ENCODE assay signal across 17 mouse cellular contexts in the genomic region with DNA sequence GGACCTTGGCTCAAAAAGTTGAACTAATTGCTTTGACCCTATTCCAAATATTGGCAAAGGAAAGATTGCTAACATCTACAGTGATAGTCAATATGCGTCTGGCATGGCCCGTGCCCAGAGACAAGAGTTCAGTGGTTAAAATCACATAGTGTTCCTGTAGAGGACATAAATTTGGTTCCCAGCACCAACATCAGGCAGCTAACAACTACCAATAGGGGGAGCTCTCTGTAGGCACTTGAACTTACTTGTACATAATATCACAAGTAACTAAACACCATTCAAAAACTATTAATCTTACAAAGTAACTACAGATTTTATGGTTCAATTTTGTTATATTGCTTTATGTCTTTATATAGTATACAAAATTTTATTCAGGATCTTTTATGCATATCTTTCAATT.
DNase-seq lines count a peak whose midpoint lies in the region; TF ChIP-seq lines count a peak whose summit lies in the region.
"Had no signal": no experiment of that assay in that cellular context is flagged by ENCODE, and none has a peak within 500 bp of the region (broad histone marks: within the 10 kb centered on the region; RNA-seq: fewer than 3 reads in every experiment).

No protein-coding gene starts in this region.

- H3K4me1 ChIP-seq in liver, adult 2 months (ENCODE audit: control insufficient read depth, insufficient read depth, low read length), result no peaks in the 10 kb centered on the region
- no peaks in the 10 kb centered on the region for H3K4me1 ChIP-seq in MEL (ENCODE audit: control insufficient read depth in 1 of 2, insufficient read depth in 2 of 2, low read length in 2 of 2)
- H3K4me1 ChIP-seq: embryonic facial prominence, embryonic 10.5 days; heart, embryonic 12.5 days had no signal

- no peak overlapping the region for H3K27ac ChIP-seq in gastrocnemius, adult 2 months
- no peak overlapping the region for H3K27ac ChIP-seq in liver, adult 2 months (replicated peaks; ENCODE audit: insufficient read depth, low read depth, low read length)
- H3K27ac ChIP-seq in MEL (ENCODE audit: control insufficient read depth, low read depth, low read length), result no peak overlapping the region
- H3K27ac ChIP-seq: embryonic facial prominence, embryonic 10.5 days; hindbrain, embryonic 14.5 days; kidney, postnatal 0 days; liver, embryonic 14.5 days had no signal

- TF ChIP-seq POLR2A in liver, adult 2 months (IDR thresholded peaks at IDR 0.05; ENCODE audit: extremely low read depth, insufficient read depth, low read length), result no peak
- TF ChIP-seq POLR2A in MEL (IDR thresholded peaks at IDR 0.05; ENCODE audit: control insufficient read depth in 1 of 2, insufficient read depth in 1 of 2, low read depth in 1 of 2, low read length in 2 of 2, poor library complexity in 1 of 2), result no peak

- no peaks in the 10 kb centered on the region for H3K27me3 ChIP-seq in liver, adult 2 months (ENCODE audit: control insufficient read depth, insufficient read depth, low read length)
- no peaks in the 10 kb centered on the region for H3K27me3 ChIP-seq in MEL (ENCODE audit: control insufficient read depth in 1 of 2, insufficient read depth in 2 of 2, low read length in 2 of 2)
- H3K27me3 ChIP-seq: heart, embryonic 12.5 days had no signal

- no peaks in the 10 kb centered on the region for H3K9me3 ChIP-seq in MEL (replicated peaks; ENCODE audit: insufficient read depth, low read length)

- peak; percentile 31; the same call in 1 of the 2 replicates for TF ChIP-seq CTCF in gastrocnemius, adult 2 months (IDR thresholded peaks at IDR 0.05)
- TF ChIP-seq CTCF in liver, adult 2 months (IDR thresholded peaks at IDR 0.05; ENCODE audit: low read depth, low read length), result no peak
- peak in 2 of 3 experiments; percentile 31 to 46; a peak in 2 of 6 replicates for TF ChIP-seq CTCF in MEL (IDR thresholded peaks at IDR 0.05 in 2 of 3, conservative IDR thresholded peaks at IDR 0.05 in 1 of 3; ENCODE audit: control insufficient read depth in 1 of 3, insufficient read depth in 1 of 3, low read depth in 2 of 3, low read length in 3 of 3, poor library complexity in 1 of 3, severe bottlenecking in 1 of 3)

- H3K79me2 ChIP-seq in liver, adult 2 months (ENCODE audit: control insufficient read depth, insufficient read depth, low read length), result no peaks in the 10 kb centered on the region
- no peaks in the 10 kb centered on the region for H3K79me2 ChIP-seq in MEL (ENCODE audit: control insufficient read depth, insufficient read depth, low read length, poor library complexity)

- no peak overlapping the region for H3K9ac ChIP-seq in liver, adult 2 months (ENCODE audit: low read depth, low read length)
- H3K9ac ChIP-seq in MEL (ENCODE audit: control insufficient read depth, low read depth, low read length, poor library complexity, severe bottlenecking), result no peak overlapping the region
- H3K9ac ChIP-seq: heart, embryonic 12.5 days; hindbrain, embryonic 14.5 days; liver, embryonic 14.5 days had no signal

- H3K36me3 ChIP-seq in liver, adult 2 months (ENCODE audit: control insufficient read depth, insufficient read depth, low read length), result no peaks in the 10 kb centered on the region
- H3K36me3 ChIP-seq in MEL (ENCODE audit: control insufficient read depth in 1 of 2, insufficient read depth in 2 of 2, low read length in 2 of 2), result no peaks in the 10 kb centered on the region
- H3K36me3 ChIP-seq: embryonic facial prominence, embryonic 10.5 days; heart, embryonic 12.5 days had no signal

- intact Hi-C loops in gastrocnemius, adult 2 months (cut with DNase I), result no loop called here

- H3K4me3 ChIP-seq in gastrocnemius, adult 2 months, result no peak overlapping the region
- no peak overlapping the region for H3K4me3 ChIP-seq in liver, adult 2 months (ENCODE audit: insufficient read depth, low read depth, low read length)
- no peak overlapping the region for H3K4me3 ChIP-seq in MEL (ENCODE audit: control insufficient read depth in 1 of 2, insufficient read depth in 1 of 2, low read depth in 2 of 2, low read length in 2 of 2)
- H3K4me3 ChIP-seq: embryonic facial prominence, embryonic 10.5 days; heart, embryonic 12.5 days had no signal

- TF ChIP-seq EP300 in MEL (IDR thresholded peaks at IDR 0.05; ENCODE audit: low read depth in 1 of 2, low read length in 2 of 2), result no peak

- WGBS in liver, adult 2 months, result 68% methylated on average over 2 of the region's 2 CpGs

- peak; percentile 12 for TF ChIP-seq RAD21 in MEL (IDR thresholded peaks at IDR 0.05; ENCODE audit: low read depth, low read length)

- no peak for DNase-seq in gastrocnemius, adult 2 months
- no peak for DNase-seq in gastrocnemius, postnatal 10 days
- peak; percentile 20 for DNase-seq in liver, adult 2 months (ENCODE audit: extremely low read depth, low read depth, low spot score)
- DNase-seq in liver, result no peak
- DNase-seq in A20 (ENCODE audit: low read depth, low spot score), result peak; percentile 42
- peak; percentile 24 for DNase-seq in MEL (ENCODE audit: low read depth, low spot score)
- DNase-seq in thymus, postnatal 4 days, result no peak
- DNase-seq in embryo, embryonic 10.5 days (ENCODE audit: low spot score), result no peak
- DNase-seq: cerebellum, adult 2 months; heart, postnatal 36 days; retina, postnatal 1 day; thymus, postnatal 14 days had no signal

TF ChIP-seq in MEL, 35 proteins besides CTCF, POLR2A, EP300 and RAD21:
- no peak for TF ChIP-seq USF1 (IDR thresholded peaks at IDR 0.05; ENCODE audit: low read depth, low read length)
- TF ChIP-seq MAFK (IDR thresholded peaks at IDR 0.05; ENCODE audit: borderline replicate concordance, low read depth, low read length), result no peak
- TF ChIP-seq E2F4 (IDR thresholded peaks at IDR 0.05; ENCODE audit: borderline replicate concordance, low read depth, low read length), result no peak
- no peak for TF ChIP-seq MEF2A (IDR thresholded peaks at IDR 0.05; ENCODE audit: extremely low read depth, insufficient replicate concordance, low read depth, low read length, poor library complexity, severe bottlenecking)
- TF ChIP-seq USF2 (IDR thresholded peaks at IDR 0.05; ENCODE audit: borderline replicate concordance in 1 of 2, insufficient read depth in 1 of 2, low read depth in 1 of 2, low read length in 2 of 2), result no peak
- TF ChIP-seq UBTF (IDR thresholded peaks at IDR 0.05; ENCODE audit: borderline replicate concordance, insufficient read depth, low read depth, low read length), result no peak
- TF ChIP-seq POLR2AphosphoS2 (IDR thresholded peaks at IDR 0.05; ENCODE audit: low read length), result no peak
- no peak for TF ChIP-seq ZMIZ1 (IDR thresholded peaks at IDR 0.05; ENCODE audit: low read depth, low read length)
- TF ChIP-seq CHD2 (IDR thresholded peaks at IDR 0.05; ENCODE audit: low read length), result no peak
- TF ChIP-seq MYC (IDR thresholded peaks at IDR 0.05; ENCODE audit: low read depth, low read length), result no peak
- no peak for TF ChIP-seq NRF1 (IDR thresholded peaks at IDR 0.05; ENCODE audit: insufficient read depth, low read depth, low read length, poor library complexity, severe bottlenecking)
- no peak for TF ChIP-seq MAX (IDR thresholded peaks at IDR 0.05; ENCODE audit: low read length)
- TF ChIP-seq GATA1 (IDR thresholded peaks at IDR 0.05; ENCODE audit: low read depth, low read length), result no peak

Comparison
In these comparisons a context has a peak if more than half of its experiments do, and no peak if none do; other contexts are left out.
1. DNase-seq: peak in liver, adult 2 months (single experiment), A20 (single experiment) and MEL (single experiment); none in gastrocnemius, adult 2 months (single experiment), gastrocnemius, postnatal 10 days (single experiment), liver (single experiment), thymus, postnatal 4 days (single experiment) and embryo, embryonic 10.5 days (single experiment).